Mouse (Mus musculus): ENCODE measurements around the gene Pcnt. TPM values are rescaled to one million over a fixed set of nuclear protein-coding genes. Genes with fewer than 3 reads are reported as not detected.

Pcnt gene
- total RNA-seq, 2 experiments from 2014 or later, result 39.5 to 48.6 TPM

- intact Hi-C loops (cut with DNase I), result no loop called here
- DNase-seq, result no peak
These were observed 114.0 kb downstream of the Pcnt start for GRCm38 (mm10) chr10:76328574-76328973.

DNA sequence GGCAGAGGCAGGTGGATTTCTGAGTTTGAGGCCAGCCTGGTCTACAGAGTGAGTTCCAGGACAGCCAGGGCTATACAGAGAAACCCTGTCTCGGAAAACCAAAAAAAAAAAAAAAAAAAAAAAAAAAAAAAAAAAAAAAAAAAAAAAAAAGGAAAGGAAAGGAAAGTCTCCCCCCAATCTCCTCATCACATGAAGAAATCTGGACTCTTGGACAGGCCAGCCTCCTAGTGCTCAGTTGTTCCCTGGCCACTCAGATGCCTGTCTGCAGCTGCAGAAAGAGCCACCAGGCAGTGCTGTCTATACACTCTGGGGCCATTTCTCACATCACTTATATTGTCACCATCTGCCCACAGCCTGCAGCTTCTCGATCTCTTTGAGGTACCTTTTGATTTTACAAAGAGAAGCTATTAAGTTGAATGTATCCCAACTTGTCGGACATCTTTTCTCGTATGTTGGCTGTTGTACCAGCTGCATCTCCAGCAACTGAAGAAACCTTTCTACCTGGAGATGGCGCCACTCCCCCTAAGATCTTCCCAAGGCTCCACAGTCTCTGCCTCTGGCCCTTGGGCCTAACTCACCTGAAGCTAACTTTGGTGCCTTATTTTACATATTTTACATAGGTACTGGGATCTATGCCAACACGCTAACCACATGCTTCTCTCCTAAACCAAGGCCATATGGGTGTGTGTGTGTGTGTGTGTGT is 116.1 kb downstream of the Pcnt start:
- peak; percentile 34 to 55 for DNase-seq
- intact Hi-C loops (cut with DNase I), result no loop called here

GRCm38 (mm10) chr10:76317623-76318022 is 125.0 kb downstream of the Pcnt start:
- DNase-seq, result no peak
- intact Hi-C loops (cut with DNase I), result no loop called here

GRCm38 (mm10) chr10:76316194-76316593 is 126.4 kb downstream of the Pcnt start:
- DNase-seq, result no peak
- intact Hi-C loops (cut with DNase I), result no loop called here

DNA sequence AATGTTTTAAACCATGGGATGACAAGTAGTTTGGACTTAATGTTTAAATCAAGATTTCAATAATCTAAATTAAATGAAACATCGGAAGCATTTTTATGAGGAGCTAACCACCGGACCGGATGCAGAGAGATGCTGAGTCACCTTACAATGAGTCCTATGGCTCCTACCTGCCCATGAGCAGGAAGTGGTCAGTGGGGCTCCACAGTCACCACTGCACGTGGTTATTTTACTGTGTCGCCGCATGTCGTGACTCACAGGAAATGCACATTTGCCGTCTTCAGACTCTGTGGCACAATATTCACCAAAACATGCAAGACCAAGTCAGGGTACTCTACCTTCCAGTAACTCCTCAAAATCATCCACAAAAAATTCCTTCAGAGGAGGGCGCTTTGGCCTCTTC is 135.8 kb downstream of the Pcnt start:
- DNase-seq, result no peak
- intact Hi-C loops (cut with DNase I), result no loop called here

Other genes starting within 250 kb of the Pcnt start
- 10 to 100 TPM; 13.4 to 13.8 TPM for gene Prmt2, start 204.9 kb downstream of the Pcnt start, total RNA-seq (2021)
- 1 to 10 TPM in 1 of 2 experiments, under 1 TPM in 1; 1.00 to 1.8 TPM for gene S100b, start 188.9 kb downstream of the Pcnt start, total RNA-seq (2021)
- 10 to 100 TPM; 16.2 to 16.3 TPM for gene Dip2a, start 97.5 kb downstream of the Pcnt start, total RNA-seq (2021)
- not detected for gene AC141477.1, start 2.3 kb downstream of the Pcnt start, total RNA-seq (2021)
- gene 2610028H24Rik, start 6.3 kb upstream of the Pcnt start, total RNA-seq (2021), result under 1 TPM; 0.15 to 0.57 TPM
- 10 to 100 TPM; 30.7 to 31.2 TPM for gene Mcm3ap, start 26.1 kb upstream of the Pcnt start, total RNA-seq (2021)
- gene Ybey, start 26.3 kb upstream of the Pcnt start, total RNA-seq (2021), result 1 to 10 TPM; 3.1 to 3.6 TPM
- 1 to 10 TPM; 5.7 to 6.3 TPM for gene Lss, start 88.8 kb upstream of the Pcnt start, total RNA-seq (2021)
- gene Spatc1l, start 119.5 kb upstream of the Pcnt start, total RNA-seq (2021), result not detected
- gene Ftcd, start 132.9 kb upstream of the Pcnt start, total RNA-seq (2021), result under 1 TPM in 1 of 2 experiments, not detected in 1; 0.12 TPM
- 100 to 1,000 TPM; 169 to 173 TPM for gene Col6a2, start 180.8 kb upstream of the Pcnt start, total RNA-seq (2021)